Mouse (Mus musculus) forebrain, embryonic 10.5 days (tissue): ENCODE measurements around the gene Zfp94. TPM values are rescaled to one million over a fixed set of nuclear protein-coding genes. Genes with fewer than 3 reads are reported as not detected.

Source experiments
- DNase-seq: peaks from one replicate; pipeline ENCODE4 v3.0.0-alpha.2; 2017; ENCODE audit warnings: low spot score; ENCODE audit errors: extremely low spot score
- H3K27ac ChIP-seq: fragments of 300-500 bp; sonication (generic); 2 replicates; pipeline ENCODE4 v1.5.1; 2016; ENCODE audit warnings: mild to moderate bottlenecking
- H3K27me3 ChIP-seq: fragments of 300-500 bp; sonication (generic); 2 replicates; pipeline ENCODE4 v1.6.1; 2016; ENCODE audit warnings: mild to moderate bottlenecking; ENCODE audit not compliant: poor library complexity, severe bottlenecking
- H3K36me3 ChIP-seq: fragments of 300-500 bp; sonication (generic); replicated peaks from 2 replicates; pipeline ENCODE4 v1.6.1; 2016; ENCODE audit warnings: mild to moderate bottlenecking, moderate library complexity
- H3K4me1 ChIP-seq: fragments of 300-500 bp; sonication (generic); 2 replicates; pipeline ENCODE4 v1.6.1; 2016
- H3K4me3 ChIP-seq: fragments of 300-500 bp; sonication (generic); 2 replicates; pipeline ENCODE4 v1.5.1; 2016; ENCODE audit warnings: mild to moderate bottlenecking, moderate library complexity
- H3K9me3 ChIP-seq: fragments of 300-500 bp; sonication (generic); 2 replicates; pipeline ENCODE4 v1.6.1; 2016; ENCODE audit warnings: mild to moderate bottlenecking, moderate library complexity
- WGBS: fragments of 180-500 bp; shearing (Covaris S2); methylation state at CpG from one replicate; pipeline ENCODE4 v1.1.7; 2016; 5-methylcytosine and 5-hydroxymethylcytosine counted together
- polyA plus RNA-seq: library from polyadenylated mRNA; unstranded; fragments of >200 nt; fragmentation: Nextera tagmentation; extraction: Ambion mirVana; gene quantifications from 2 replicates; pipeline ENCODE4 v1.2.1, GENCODE M21; 2016

Gene Zfp94
- polyA plus RNA-seq, 1 experiment from 2014 or later, result 12.9 TPM

DNA sequence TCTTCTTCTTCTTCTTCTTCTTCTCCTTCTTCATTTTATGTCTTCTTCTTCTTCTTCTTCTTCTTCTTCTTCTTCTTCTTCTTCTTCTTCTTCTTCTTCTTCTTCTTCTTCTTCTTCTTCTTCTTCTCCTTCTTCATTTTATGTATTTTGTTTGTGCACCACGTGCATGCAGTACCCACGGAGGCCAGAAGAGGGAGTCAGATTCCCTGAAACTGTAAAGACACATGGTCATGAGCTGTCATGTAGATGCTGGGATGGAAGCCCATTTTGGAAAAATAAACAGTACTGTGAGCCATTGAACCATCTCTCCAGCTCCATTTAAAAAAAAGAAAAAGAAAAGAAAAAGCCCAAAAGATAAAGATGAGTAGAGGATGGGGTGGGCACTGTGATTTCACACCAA is 21.8 kb upstream of the Zfp94 start:
- H3K4me3 ChIP-seq, result no peak overlapping the region
- no peak overlapping the region for H3K27ac ChIP-seq
- 49% methylated on average over 2 of the region's 2 CpGs for WGBS
- no peaks in the 10 kb centered on the region for H3K4me1 ChIP-seq
- DNase-seq, result no peak
- no peaks in the 10 kb centered on the region for H3K36me3 ChIP-seq
- peaks cover 17% of the 10 kb centered on the region for H3K27me3 ChIP-seq
- H3K9me3 ChIP-seq, result 0 out of 2 replicates have a peak, but pooled peaks cover 6% of the 10 kb centered on the region

DNA sequence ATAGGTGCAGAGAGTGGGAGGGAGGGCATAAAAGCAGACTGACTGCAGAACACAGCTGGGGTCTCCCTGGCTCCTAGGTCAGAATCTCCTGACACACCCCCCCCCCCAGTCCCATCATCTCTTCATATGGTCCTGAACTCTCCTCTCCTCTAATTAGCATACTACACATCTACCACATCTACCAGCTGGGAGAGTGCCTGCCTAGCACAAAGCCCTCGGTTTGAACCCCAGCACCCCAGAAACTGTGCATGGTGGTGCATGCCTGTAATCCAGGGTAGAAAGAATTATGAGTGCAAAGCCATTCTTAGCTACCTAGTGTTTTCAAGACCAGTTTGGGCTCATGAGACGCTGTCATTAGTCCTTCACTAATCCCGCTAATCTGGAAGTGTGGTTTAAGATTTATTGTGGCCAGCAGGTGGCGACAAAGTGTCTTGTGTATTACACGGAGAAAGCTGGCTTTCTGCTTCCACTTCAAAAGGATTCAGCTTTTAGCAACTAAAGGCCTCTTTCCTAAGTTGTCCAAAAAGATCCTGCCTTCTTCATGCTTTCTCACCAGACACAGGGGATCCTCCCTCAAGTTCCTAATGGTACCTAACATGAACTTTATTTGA is 19.3 kb upstream of the Zfp94 start:
- Histone ChIP-seq H3K27ac (no peak overlapping the region), H3K36me3 (no peaks in the 10 kb centered on the region), H3K27me3 (peaks cover 25% of the 10 kb centered on the region), H3K4me3 (no peak overlapping the region), H3K4me1 (no peaks in the 10 kb centered on the region), H3K9me3 (0 out of 2 replicates have a peak, but pooled peaks cover 6% of the 10 kb centered on the region)
- DNase-seq, result peak; percentile 58
- WGBS, result 15% methylated on average over 5 of the region's 5 CpGs

GRCm38 (mm10) chr7:24333304-24333986 is 17.0 kb upstream of the Zfp94 start, which contains the start of gene Tescl:
TSS of gene Tescl (minus strand) at chr7:24333936.
- WGBS, result 46% methylated on average over 49 of the region's 49 CpGs
- H3K4me1 ChIP-seq, result no peaks in the 10 kb centered on the region

GRCm38 (mm10) chr7:24327281-24327975 is 11.0 kb upstream of the Zfp94 start:
- Histone ChIP-seq H3K27me3 (no peaks in the 10 kb centered on the region), H3K4me1 (peaks cover 12% of the 10 kb centered on the region), H3K4me3 (no peak overlapping the region), H3K27ac (no peak overlapping the region), H3K36me3 (no peaks in the 10 kb centered on the region), H3K9me3 (peaks cover 23% of the 10 kb centered on the region)
- 87% methylated on average over 14 of the region's 14 CpGs for WGBS
- DNase-seq, result no peak

More at GRCm38 (mm10) chr7:24333304-24333986, 17.0 kb upstream of the Zfp94 start, which contains the start of gene Tescl:
- DNase-seq, result no peak
- Histone ChIP-seq H3K27me3 (peaks cover 25% of the 10 kb centered on the region), H3K36me3 (no peaks in the 10 kb centered on the region), H3K4me3 (0 out of 2 replicates have a peak within 1 kb of the TSS, but pooled peaks have one; percentile 1), H3K9me3 (no peaks in the 10 kb centered on the region), H3K27ac (no peak within 1 kb of the TSS)

GRCm38 (mm10) chr7:24326273-24327135 is 10.0 kb upstream of the Zfp94 start:
- 49% methylated on average over 20 of the region's 20 CpGs for WGBS
- no peak for DNase-seq
- H3K27ac ChIP-seq, result peak overlapping the region; percentile 73

DNA sequence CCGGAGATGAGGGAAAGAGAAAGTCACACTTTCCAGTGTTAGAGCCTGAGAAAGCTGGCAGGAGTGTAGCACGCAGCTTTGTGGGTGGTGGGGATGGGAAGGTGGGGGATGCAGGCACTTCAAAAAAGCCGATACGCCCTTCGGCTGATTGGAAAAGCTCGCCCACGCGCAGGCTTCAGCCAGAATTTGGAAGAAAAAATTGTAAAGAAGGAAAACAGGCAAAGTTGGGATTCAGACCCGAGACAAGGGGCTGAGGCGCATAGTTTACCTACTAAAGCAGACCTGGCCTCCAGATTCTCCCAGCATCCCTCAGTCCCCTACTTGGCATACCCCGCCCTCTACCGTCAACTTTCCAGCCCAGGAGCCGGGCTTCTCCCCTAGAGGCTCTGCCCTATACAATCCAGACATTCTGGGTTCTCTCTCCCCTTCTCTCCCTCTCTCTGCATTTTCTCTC is 9.2 kb upstream of the Zfp94 start:
- no peaks in the 10 kb centered on the region for H3K27me3 ChIP-seq
- peaks cover 26% of the 10 kb centered on the region for H3K9me3 ChIP-seq
- H3K27ac ChIP-seq, result peak overlapping the region; percentile 73
- WGBS, result 3% methylated on average over 13 of the region's 13 CpGs
- peak; percentile 41 for DNase-seq
- H3K36me3 ChIP-seq, result no peaks in the 10 kb centered on the region
- H3K4me3 ChIP-seq, result peak overlapping the region; percentile 48
- H3K4me1 ChIP-seq, result peaks cover 12% of the 10 kb centered on the region

More at GRCm38 (mm10) chr7:24326273-24327135, 10.0 kb upstream of the Zfp94 start:
- Histone ChIP-seq H3K9me3 (peaks cover 26% of the 10 kb centered on the region), H3K4me3 (peak overlapping the region; percentile 48), H3K27me3 (no peaks in the 10 kb centered on the region), H3K36me3 (no peaks in the 10 kb centered on the region), H3K4me1 (peaks cover 12% of the 10 kb centered on the region)

DNA sequence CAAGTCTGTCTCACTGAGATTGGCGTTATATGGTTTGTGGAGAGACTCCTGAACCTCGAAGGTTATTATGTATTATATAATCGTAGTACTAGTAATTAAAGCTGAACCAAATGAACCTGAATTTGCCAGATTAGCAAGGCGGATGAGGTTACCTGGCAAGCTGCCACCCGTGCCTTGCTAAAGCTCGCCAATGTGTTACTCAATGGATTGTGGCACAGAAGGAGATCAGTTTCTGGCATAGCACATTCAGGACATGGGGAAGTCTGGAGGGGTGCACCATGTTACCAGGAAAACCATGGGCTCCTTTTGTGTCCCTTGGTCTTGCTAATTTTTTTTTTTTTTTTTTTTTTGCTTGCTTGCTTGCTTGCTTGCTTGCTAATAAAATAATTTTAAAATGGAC is 8.7 kb upstream of the Zfp94 start:
- peaks cover 12% of the 10 kb centered on the region for H3K4me1 ChIP-seq
- WGBS, result 93% methylated on average over 6 of the region's 6 CpGs
- peaks cover 26% of the 10 kb centered on the region for H3K9me3 ChIP-seq
- H3K36me3 ChIP-seq, result no peaks in the 10 kb centered on the region
- H3K27me3 ChIP-seq, result no peaks in the 10 kb centered on the region
- peak overlapping the region; percentile 48; the same call in 1 of the 2 replicates for H3K4me3 ChIP-seq
- H3K27ac ChIP-seq, result no peak overlapping the region
- DNase-seq, result no peak

- Histone ChIP-seq H3K27ac (no peak overlapping the region), H3K4me1 (peaks cover 12% of the 10 kb centered on the region), H3K36me3 (no peaks in the 10 kb centered on the region), H3K9me3 (peaks cover 26% of the 10 kb centered on the region), H3K27me3 (no peaks in the 10 kb centered on the region; the same call in 1 of the 2 replicates), H3K4me3 (no peak overlapping the region)
- 78% methylated on average over 4 of the region's 4 CpGs for WGBS
- no peak for DNase-seq
These were observed 6.1 kb upstream of the Zfp94 start for GRCm38 (mm10) chr7:24322593-24322992.

- WGBS, result 75% methylated on average over 6 of the region's 6 CpGs
- H3K4me3 ChIP-seq, result no peak overlapping the region
- no peak for DNase-seq
These were observed 2.5 kb upstream of the Zfp94 start for GRCm38 (mm10) chr7:24318942-24319341.

DNA sequence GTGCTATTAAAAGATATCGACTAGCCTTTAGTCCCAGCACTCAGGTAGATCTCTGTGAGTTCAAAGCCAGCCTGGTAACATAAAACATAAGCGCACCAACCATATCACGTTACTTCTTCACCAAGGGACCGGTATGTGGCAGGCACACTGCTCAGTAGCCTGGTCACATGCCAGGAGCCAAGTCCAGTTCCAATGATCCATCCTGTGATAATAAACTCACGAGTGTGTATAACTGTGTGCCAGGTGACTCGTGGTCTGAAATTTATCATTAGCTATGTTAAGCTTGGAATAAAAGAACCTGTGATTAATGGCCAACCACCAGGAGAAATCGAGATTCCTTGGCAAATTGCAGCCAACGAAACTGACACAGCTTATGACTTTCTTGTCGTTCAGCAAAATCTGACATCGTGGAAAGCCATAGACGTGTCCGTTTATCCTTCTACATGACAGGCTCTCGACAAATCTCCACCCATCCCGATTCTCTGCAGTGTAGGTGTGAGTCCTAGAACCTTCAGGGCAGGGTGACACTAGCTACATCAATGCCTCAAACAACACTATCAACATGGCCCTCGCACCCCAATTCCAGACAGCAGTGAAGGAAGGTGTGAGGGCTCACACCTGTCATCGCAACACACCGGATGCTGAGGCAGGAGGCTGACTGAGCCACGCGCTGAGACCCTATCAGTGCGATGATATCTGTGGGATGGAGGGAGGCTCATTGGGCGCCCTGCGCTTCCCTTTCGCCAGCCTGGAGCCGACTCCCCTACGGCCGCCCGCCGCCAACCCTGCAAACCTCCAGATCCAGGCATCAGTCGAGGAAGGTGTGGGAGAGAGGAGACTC is 520 bp downstream of the Zfp94 start:
- H3K9me3 ChIP-seq, result no peaks in the 10 kb centered on the region
- peak overlapping the region; percentile 91 for H3K27ac ChIP-seq
- peak overlapping the region; percentile 70 for H3K4me3 ChIP-seq
- H3K36me3 ChIP-seq, result peaks cover 20% of the 10 kb centered on the region
- peaks cover 14% of the 10 kb centered on the region for H3K4me1 ChIP-seq
- 31% methylated on average over 29 of the region's 29 CpGs for WGBS
- no peaks in the 10 kb centered on the region; the same call in 1 of the 2 replicates for H3K27me3 ChIP-seq
- no peak for DNase-seq

More at GRCm38 (mm10) chr7:24318942-24319341, 2.5 kb upstream of the Zfp94 start:
- no peaks in the 10 kb centered on the region for H3K36me3 ChIP-seq
- peaks cover 16% of the 10 kb centered on the region for H3K9me3 ChIP-seq
- peaks cover 14% of the 10 kb centered on the region for H3K4me1 ChIP-seq
- H3K27ac ChIP-seq, result no peak overlapping the region
- no peaks in the 10 kb centered on the region; the same call in 1 of the 2 replicates for H3K27me3 ChIP-seq

DNA sequence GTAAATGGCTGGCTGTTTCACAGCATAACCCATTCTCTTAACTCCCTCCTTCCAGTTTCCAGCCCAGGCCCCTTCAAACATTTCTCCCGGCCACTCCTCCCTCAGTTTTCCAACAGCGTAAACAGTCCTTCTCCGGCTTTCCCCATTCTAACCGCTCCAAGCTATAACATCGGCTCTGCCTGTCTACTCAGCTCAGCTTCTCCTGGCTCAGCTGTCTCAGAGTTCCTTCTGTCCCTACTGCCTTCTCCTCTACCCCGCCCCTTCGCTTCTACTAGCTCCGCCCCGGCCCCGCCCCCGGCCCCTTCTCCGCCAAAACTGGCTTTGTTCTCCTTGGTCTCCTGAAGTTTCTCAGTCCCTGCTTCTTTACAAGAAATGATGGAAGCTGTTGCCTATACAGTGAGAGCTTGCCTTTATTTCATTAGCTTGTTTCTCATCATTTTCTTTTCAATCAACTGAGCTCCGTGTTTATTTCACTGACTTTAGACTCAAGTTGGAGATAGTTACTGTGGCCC is 15.6 kb downstream of the Zfp94 start, which contains the start of gene Zfp61:
Zfp61 (minus strand) TSS at position 462 of the 512 bp plus-strand sequence.
- H3K27ac ChIP-seq, result peak within 1 kb of the TSS; percentile 94
- WGBS, result 1% methylated on average over 13 of the region's 13 CpGs
- peak; percentile 87 for DNase-seq
- H3K4me3 ChIP-seq, result peak within 1 kb of the TSS; percentile 81
- peaks cover 60% of the 10 kb centered on the region for H3K36me3 ChIP-seq
- no peaks in the 10 kb centered on the region for H3K27me3 ChIP-seq
- peaks cover 29% of the 10 kb centered on the region for H3K4me1 ChIP-seq
- H3K9me3 ChIP-seq, result no peaks in the 10 kb centered on the region; the same call in 1 of the 2 replicates
